Mouse (Mus musculus) midbrain, embryonic 14.5 days (tissue): ENCODE measurements around the gene Spem2. TPM values are rescaled to one million over a fixed set of nuclear protein-coding genes. Genes with fewer than 3 reads are reported as not detected.

ENCODE experiments used
- ATAC-seq: fragments of 200-750 bp; cut with Nextera tagmentation; 2 replicates; pipeline ENCODE4 v1.8.0; 2017; ENCODE audit warnings: moderate number of reproducible peaks, moderate library complexity; ENCODE audit not compliant: low FRiP score, low TSS enrichment
- DNase-seq: peaks from one replicate; pipeline ENCODE4 v3.0.0-alpha.2; 2015
- H3K27ac ChIP-seq: fragments of 300-500 bp; sonication (generic); replicated peaks from 2 replicates; pipeline ENCODE4 v1.5.1; 2014; ENCODE audit warnings: mild to moderate bottlenecking, low read depth, low read length, moderate library complexity
- H3K27me3 ChIP-seq: fragments of 300-500 bp; sonication (generic); 2 replicates; pipeline ENCODE4 v1.6.1; 2014; ENCODE audit warnings: low read length, control low read depth, mixed read lengths; ENCODE audit not compliant: control insufficient read depth, insufficient read depth
- H3K36me3 ChIP-seq: fragments of 300-500 bp; sonication (generic); 2 replicates; pipeline ENCODE4 v1.6.1; 2014; ENCODE audit warnings: low read length, control low read depth; ENCODE audit not compliant: control insufficient read depth, insufficient read depth
- H3K4me1 ChIP-seq: fragments of 300-500 bp; sonication (generic); 2 replicates; pipeline ENCODE4 v1.6.1; 2014; ENCODE audit warnings: mild to moderate bottlenecking, antibody characterized with exemption, low read length, control low read depth; ENCODE audit not compliant: control insufficient read depth, insufficient read depth
- H3K4me2 ChIP-seq: fragments of 300-500 bp; sonication (generic); 2 replicates; pipeline ENCODE4 v1.6.1; 2014; ENCODE audit warnings: mild to moderate bottlenecking, low read length, moderate library complexity
- H3K4me3 ChIP-seq: fragments of 300-500 bp; sonication (generic); replicated peaks from 2 replicates; pipeline ENCODE4 v1.5.1; 2014; ENCODE audit warnings: low read depth, low read length
- H3K9ac ChIP-seq: fragments of 300-500 bp; sonication (generic); replicated peaks from 2 replicates; pipeline ENCODE4 v1.6.1; 2014; ENCODE audit warnings: mild to moderate bottlenecking, low read length, moderate library complexity
- H3K9me3 ChIP-seq: fragments of 300-500 bp; sonication (generic); 2 replicates; pipeline ENCODE4 v1.6.1; 2016; ENCODE audit warnings: low read length, control low read depth, mixed read lengths; ENCODE audit not compliant: control insufficient read depth
- WGBS: fragments of 180-500 bp; shearing (Covaris S2); extraction: QIAGEN DNeasy Blood & Tissue Kit; methylation state at CpG from one replicate; pipeline ENCODE4 v1.1.7; 2014; 5-methylcytosine and 5-hydroxymethylcytosine counted together
- polyA plus RNA-seq: library from polyadenylated mRNA; unstranded; fragments of >200 nt; fragmentation: Nextera tagmentation; extraction: Ambion mirVana; gene quantifications from 2 replicates; pipeline ENCODE4 v1.2.1, GENCODE M21; 2014

Gene Spem2
- polyA plus RNA-seq, 1 experiment from 2014 or later, result not detected

DNA sequence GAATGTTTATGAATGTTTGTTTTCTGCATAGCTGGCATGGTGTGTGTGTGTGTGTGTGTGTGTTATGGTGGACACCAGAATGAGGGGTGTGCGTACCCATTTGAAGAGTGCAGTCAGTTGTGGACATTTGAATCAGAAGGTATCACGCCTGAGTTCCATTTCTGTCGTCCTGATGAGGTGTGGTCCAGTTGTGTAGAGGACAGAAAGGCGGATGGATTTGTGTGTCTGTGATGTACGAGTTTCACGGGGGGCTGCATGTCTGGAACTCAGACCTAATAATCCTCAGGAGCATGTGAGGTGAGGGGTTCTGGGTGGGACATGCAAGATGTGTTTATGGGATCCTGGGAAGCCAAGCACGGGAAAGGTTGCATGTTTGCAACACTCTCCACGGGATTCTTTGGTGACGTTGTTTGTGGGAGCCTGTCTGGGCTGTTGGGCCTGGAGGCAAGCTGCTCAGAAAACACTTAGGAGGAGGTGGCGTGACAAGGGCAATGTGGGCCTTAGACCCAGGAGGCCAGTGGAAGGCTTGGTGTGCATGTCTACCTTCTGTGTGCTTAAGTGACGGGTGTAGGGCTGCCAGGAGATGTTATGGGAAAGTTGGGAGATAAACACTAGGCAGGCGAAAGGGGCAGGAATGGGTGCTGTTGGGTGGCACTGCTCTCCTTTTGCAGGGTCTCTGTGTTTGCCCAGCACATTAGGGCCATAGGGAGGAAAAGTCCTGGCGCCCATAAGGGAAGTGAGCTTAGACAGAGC is 51.2 kb downstream of the Spem2 start:
- Histone ChIP-seq H3K4me1 (peaks cover 11% of the 10 kb centered on the region), H3K27me3 (no peaks in the 10 kb centered on the region), H3K27ac (peak overlapping the region; percentile 81; the same call in 1 of the 2 replicates), H3K36me3 (0 out of 2 replicates have a peak, but pooled peaks cover 4% of the 10 kb centered on the region), H3K4me3 (peak overlapping the region; percentile 89), H3K9me3 (no peaks in the 10 kb centered on the region), H3K4me2 (peak overlapping the region; percentile 68), H3K9ac (peak overlapping the region; percentile 98)
- no peak for DNase-seq
- ATAC-seq, result no peak
- 60% methylated on average over 13 of the region's 13 CpGs for WGBS

Other genes with a start within 250 kb of the Spem2 start
- gene Wrap53, start 238.2 kb downstream of the Spem2 start, polyA plus RNA-seq, result 22.5 and 22.7 TPM in 2 replicates
- 66.1 and 69.2 TPM in 2 replicates for gene Trp53, start 238.1 kb downstream of the Spem2 start, polyA plus RNA-seq
- gene Atp1b2, start 212.5 kb downstream of the Spem2 start, polyA plus RNA-seq, result 46.5 and 46.7 TPM in 2 replicates
- not detected in 2 replicates for gene Shbg, start 200.6 kb downstream of the Spem2 start, polyA plus RNA-seq
- gene Sat2, start 196.4 kb downstream of the Spem2 start, polyA plus RNA-seq, result 21.6 and 22.5 TPM in 2 replicates
- 35.9 and 38.4 TPM in 2 replicates for gene Fxr2, start 185.5 kb downstream of the Spem2 start, polyA plus RNA-seq
- not detected in 2 replicates for gene Sox15, start 163.2 kb downstream of the Spem2 start, polyA plus RNA-seq
- gene Mpdu1, start 155.8 kb downstream of the Spem2 start, polyA plus RNA-seq, result 64.0 and 108 TPM in 2 replicates
- 3.7 and 7.9 TPM in 2 replicates for gene Cd68, start 152.3 kb downstream of the Spem2 start, polyA plus RNA-seq
- gene Eif4a1, start 146.0 kb downstream of the Spem2 start, polyA plus RNA-seq, result 707 and 863 TPM in 2 replicates
- 93.3 and 103 TPM in 2 replicates for gene Senp3, start 136.4 kb downstream of the Spem2 start, polyA plus RNA-seq
- 0.16 and 0.25 TPM in 2 replicates for gene Tnfsf13, start 132.7 kb downstream of the Spem2 start, polyA plus RNA-seq
- gene Tnfsf12, start 122.6 kb downstream of the Spem2 start, polyA plus RNA-seq, result 1.6 and 3.0 TPM in 2 replicates
- gene Tnfsfm13, start 122.4 kb downstream of the Spem2 start, polyA plus RNA-seq, result 0.51 and 1.1 TPM in 2 replicates
- 20.0 and 30.7 TPM in 2 replicates for gene Polr2a, start 59.8 kb downstream of the Spem2 start, polyA plus RNA-seq
- 0.14 TPM in 1 of 2 replicates, not detected in the other for gene Slc35g3, start 56.5 kb downstream of the Spem2 start, polyA plus RNA-seq
- 3.8 and 4.2 TPM in 2 replicates for gene Zbtb4, start 52.6 kb downstream of the Spem2 start, polyA plus RNA-seq
- 0.80 and 1.3 TPM in 2 replicates for gene Chrnb1, start 22.5 kb downstream of the Spem2 start, polyA plus RNA-seq
- gene Fgf11, start 16.6 kb downstream of the Spem2 start, polyA plus RNA-seq, result 3.2 and 3.6 TPM in 2 replicates
- 0.58 and 0.82 TPM in 2 replicates for gene Tmem102, start 12.8 kb downstream of the Spem2 start, polyA plus RNA-seq
- gene Gm39566, start 3.2 kb downstream of the Spem2 start, polyA plus RNA-seq, result not detected in 2 replicates
- gene Spem1, start 3.7 kb upstream of the Spem2 start, polyA plus RNA-seq, result 0.49 and 0.85 TPM in 2 replicates
- gene Nlgn2, start 19.3 kb upstream of the Spem2 start, polyA plus RNA-seq, result 25.1 and 32.4 TPM in 2 replicates
- 313 and 417 TPM in 2 replicates for gene Tmem256, start 20.0 kb upstream of the Spem2 start, polyA plus RNA-seq
- gene Plscr3, start 27.9 kb upstream of the Spem2 start, polyA plus RNA-seq, result 41.3 and 51.9 TPM in 2 replicates
- gene Tnk1, start 40.3 kb upstream of the Spem2 start, polyA plus RNA-seq, result not detected in 2 replicates
- gene Tmem95, start 59.6 kb upstream of the Spem2 start, polyA plus RNA-seq, result not detected in 2 replicates
- 0.74 and 1.0 TPM in 2 replicates for gene Kctd11, start 62.9 kb upstream of the Spem2 start, polyA plus RNA-seq
- gene Acap1, start 77.1 kb upstream of the Spem2 start, polyA plus RNA-seq, result 0.17 and 0.30 TPM in 2 replicates
- gene 2810408A11Rik, start 82.5 kb upstream of the Spem2 start, polyA plus RNA-seq, result 9.4 and 13.0 TPM in 2 replicates
- gene Neurl4, start 82.6 kb upstream of the Spem2 start, polyA plus RNA-seq, result 27.5 and 29.0 TPM in 2 replicates
- gene Gps2, start 95.4 kb upstream of the Spem2 start, polyA plus RNA-seq, result 56.4 and 62.4 TPM in 2 replicates
- 1,083 and 1,099 TPM in 2 replicates for gene Eif5a, start 103.5 kb upstream of the Spem2 start, polyA plus RNA-seq
- 4.3 and 10.4 TPM in 2 replicates for gene Ybx2, start 117.3 kb upstream of the Spem2 start, polyA plus RNA-seq
- 2.2 and 4.5 TPM in 2 replicates for gene Slc2a4, start 129.7 kb upstream of the Spem2 start, polyA plus RNA-seq
- gene Cldn7, start 146.3 kb upstream of the Spem2 start, polyA plus RNA-seq, result 0.20 TPM in 1 of 2 replicates, not detected in the other
- 24.4 and 39.0 TPM in 2 replicates for gene Ctdnep1, start 162.7 kb upstream of the Spem2 start, polyA plus RNA-seq
- 162 and 193 TPM in 2 replicates for gene Elp5, start 164.1 kb upstream of the Spem2 start, polyA plus RNA-seq
- gene Gabarap, start 172.7 kb upstream of the Spem2 start, polyA plus RNA-seq, result 616 and 626 TPM in 2 replicates
- 41.3 and 48.9 TPM in 2 replicates for gene Phf23, start 177.3 kb upstream of the Spem2 start, polyA plus RNA-seq
- gene Dvl2, start 182.1 kb upstream of the Spem2 start, polyA plus RNA-seq, result 22.9 and 23.0 TPM in 2 replicates
- 43.2 and 49.6 TPM in 2 replicates for gene Acadvl, start 196.9 kb upstream of the Spem2 start, polyA plus RNA-seq
- gene Dlg4, start 198.5 kb upstream of the Spem2 start, polyA plus RNA-seq, result 33.1 and 41.0 TPM in 2 replicates
- 0.26 and 1.4 TPM in 2 replicates for gene Asgr1, start 235.6 kb upstream of the Spem2 start, polyA plus RNA-seq